Mouse (Mus musculus) midbrain, embryonic 11.5 days (tissue): ENCODE measurements around the gene Ccdc28b. TPM values are rescaled to one million over a fixed set of nuclear protein-coding genes. Genes with fewer than 3 reads are reported as not detected.

Experiments used
- ATAC-seq: fragments of 200-750 bp; cut with Nextera tagmentation; 2 replicates; pipeline ENCODE4 v1.8.0; 2017; ENCODE audit warnings: moderate TSS enrichment, moderate library complexity; ENCODE audit not compliant: low FRiP score
- DNase-seq: peaks from one replicate; pipeline ENCODE4 v3.0.0; 2015; ENCODE audit warnings: low spot score; ENCODE audit errors: missing footprints
- H3K27ac ChIP-seq: fragments of 300-500 bp; sonication (generic); 2 replicates; pipeline ENCODE4 v1.5.1; 2014; ENCODE audit warnings: low read depth, low read length
- H3K27me3 ChIP-seq: fragments of 300-500 bp; sonication (generic); 2 replicates; pipeline ENCODE4 v1.6.1; 2014; ENCODE audit warnings: mild to moderate bottlenecking, low read length, moderate library complexity, mixed read lengths; ENCODE audit not compliant: control insufficient read depth, insufficient read depth
- H3K36me3 ChIP-seq: fragments of 300-500 bp; sonication (generic); 2 replicates; pipeline ENCODE4 v1.6.1; 2014; ENCODE audit warnings: mild to moderate bottlenecking, low read length, moderate library complexity, mixed read lengths; ENCODE audit not compliant: control insufficient read depth, insufficient read depth
- H3K4me1 ChIP-seq: fragments of 300-500 bp; sonication (generic); 2 replicates; pipeline ENCODE4 v1.6.1; 2014; ENCODE audit warnings: low read length; ENCODE audit not compliant: control insufficient read depth, insufficient read depth
- H3K4me2 ChIP-seq: fragments of 300-500 bp; sonication (generic); 2 replicates; pipeline ENCODE4 v1.6.1; 2014; ENCODE audit warnings: mild to moderate bottlenecking, moderate library complexity
- H3K4me3 ChIP-seq: fragments of 300-500 bp; sonication (generic); 2 replicates; pipeline ENCODE4 v1.5.1; 2014; ENCODE audit warnings: low read depth, low read length
- H3K9ac ChIP-seq: fragments of 300-500 bp; sonication (generic); 2 replicates; pipeline ENCODE4 v1.6.1; 2014; ENCODE audit warnings: low read length
- H3K9me3 ChIP-seq: fragments of 300-500 bp; sonication (generic); 2 replicates; pipeline ENCODE4 v1.6.1; 2016; ENCODE audit warnings: low read length; ENCODE audit not compliant: control insufficient read depth
- WGBS: fragments of 180-500 bp; shearing (Covaris S2); extraction: QIAGEN DNeasy Blood & Tissue Kit; methylation state at CpG from one replicate; pipeline ENCODE4 v1.1.7; 2014; 5-methylcytosine and 5-hydroxymethylcytosine counted together
- polyA plus RNA-seq: library from polyadenylated mRNA; unstranded; fragments of >200 nt; fragmentation: Nextera tagmentation; extraction: Ambion mirVana; gene quantifications from 2 replicates; pipeline ENCODE4 v1.2.1, GENCODE M21; 2014

Gene Ccdc28b
- polyA plus RNA-seq, 1 experiment from 2014 or later = 70.0 TPM

DNA sequence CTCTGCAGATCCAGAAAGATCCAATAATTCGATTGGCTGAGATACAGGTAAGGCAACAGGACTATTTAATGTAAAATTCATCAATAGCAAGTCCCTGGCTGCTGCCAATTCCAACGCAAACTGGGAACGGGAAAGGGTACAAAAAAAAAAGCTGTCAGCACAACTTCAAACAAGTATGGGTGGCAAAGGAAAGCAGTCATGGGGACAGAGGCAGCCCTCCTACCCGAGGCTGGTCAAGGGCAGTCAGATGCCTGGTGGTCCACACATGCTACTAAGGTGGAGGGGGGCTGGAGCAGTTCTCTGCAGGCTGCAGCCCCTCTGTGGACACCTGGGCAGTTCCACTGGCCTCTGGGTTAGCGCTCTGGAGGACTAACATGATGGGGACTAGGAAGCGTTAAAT, 2.3 kb upstream of the Ccdc28b start:
- ATAC-seq (no peak), DNase-seq (no peak)
- H3K9me3 ChIP-seq = no peaks in the 10 kb centered on the region
- no peak overlapping the region for H3K4me2 ChIP-seq
- peaks cover 27% of the 10 kb centered on the region for H3K36me3 ChIP-seq
- no peaks in the 10 kb centered on the region for H3K27me3 ChIP-seq
- H3K9ac ChIP-seq = no peak overlapping the region
- H3K27ac ChIP-seq = no peak overlapping the region
- 79% methylated on average over 6 of the region's 6 CpGs for WGBS
- H3K4me3 ChIP-seq = no peak overlapping the region
- H3K4me1 ChIP-seq = peaks cover 24% of the 10 kb centered on the region

DNA sequence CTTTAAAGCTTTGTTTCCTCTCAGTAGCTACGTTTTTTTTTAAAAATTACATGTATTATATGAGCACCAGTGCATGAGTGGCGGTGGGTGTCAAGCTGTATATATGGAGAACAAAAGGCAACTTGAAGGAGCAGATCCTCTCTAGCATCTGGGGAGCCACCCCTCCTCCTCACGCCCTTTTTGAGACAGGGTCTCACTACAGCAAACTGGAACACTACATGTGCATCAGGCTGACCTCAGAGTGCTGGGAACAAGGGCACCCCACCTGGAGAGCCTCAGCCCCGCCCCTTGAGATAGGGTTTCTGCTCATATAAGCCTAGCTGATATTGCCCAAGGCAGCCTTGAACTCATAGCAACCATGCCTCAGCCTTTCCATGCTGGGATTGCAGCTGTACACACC, 1.7 kb upstream of the Ccdc28b start:
- WGBS = 35% methylated on average over 4 of the region's 4 CpGs

DNA sequence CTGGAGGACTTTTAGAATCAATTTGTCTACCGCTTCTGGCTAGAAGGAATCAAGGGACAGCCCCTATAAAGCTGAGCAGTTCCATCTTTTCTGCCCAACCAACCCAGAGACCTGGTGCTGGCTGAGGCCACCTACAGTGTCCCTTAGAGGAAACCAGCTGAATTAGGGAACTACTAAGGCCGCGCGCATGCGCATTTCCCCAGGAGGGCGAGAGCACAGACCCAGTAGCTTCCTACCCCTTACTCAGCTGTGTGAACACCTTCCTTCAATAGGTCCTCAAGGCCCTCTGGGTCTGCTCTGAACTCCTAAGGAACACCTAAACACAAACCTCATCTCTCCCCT, 1.3 kb upstream of the Ccdc28b start:
- H3K9me3 ChIP-seq = no peaks in the 10 kb centered on the region

More for the DNA sequence above, 1.7 kb upstream of the Ccdc28b start:
- ATAC-seq (0 out of 2 replicates have a peak, but pooled peaks have one; percentile 0), DNase-seq (no peak)
- Histone ChIP-seq H3K4me1 (peaks cover 24% of the 10 kb centered on the region), H3K27me3 (no peaks in the 10 kb centered on the region), H3K27ac (no peak overlapping the region), H3K9me3 (no peaks in the 10 kb centered on the region), H3K4me2 (peak overlapping the region; percentile 64), H3K36me3 (peaks cover 26% of the 10 kb centered on the region), H3K4me3 (no peak overlapping the region), H3K9ac (no peak overlapping the region)

DNA sequence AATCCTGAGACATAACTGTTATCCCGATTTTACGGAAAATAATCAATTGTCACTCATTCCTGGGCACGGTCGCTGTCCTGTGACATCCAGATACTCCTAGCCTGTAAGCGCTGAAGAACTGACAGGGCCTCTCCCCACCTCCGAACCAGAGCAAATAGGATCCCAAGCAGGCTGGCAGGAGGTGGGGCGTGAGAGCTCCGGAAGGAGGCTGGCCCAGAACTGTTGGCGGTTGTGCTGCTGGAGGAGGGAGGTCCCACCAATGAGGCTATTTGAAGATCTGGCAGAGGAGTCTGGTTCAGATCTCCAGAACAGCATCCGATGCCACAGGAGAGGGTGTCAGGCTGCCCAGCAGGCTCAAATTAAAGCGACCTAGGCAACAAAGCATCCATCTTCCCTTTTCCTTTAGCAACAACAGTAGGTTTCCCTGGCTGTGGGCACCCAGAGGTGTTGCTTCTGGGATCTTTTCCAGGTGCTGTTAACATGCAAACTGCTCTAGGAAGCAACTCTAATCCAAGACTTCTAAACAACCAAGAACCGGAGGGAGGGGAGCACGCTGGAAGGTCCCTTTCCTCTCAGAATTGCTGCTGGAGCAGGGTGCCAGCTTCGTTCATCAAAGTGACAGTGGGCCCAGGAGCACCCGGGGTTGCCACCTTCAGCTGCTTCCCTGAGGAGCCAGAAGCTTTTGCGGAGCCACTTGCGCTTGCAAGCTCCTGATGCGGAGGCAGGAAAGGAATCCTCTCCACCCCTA, 708 bp upstream of the Ccdc28b start:
- Histone ChIP-seq H3K9me3 (no peaks in the 10 kb centered on the region), H3K36me3 (peaks cover 20% of the 10 kb centered on the region), H3K4me3 (peak overlapping the region; percentile 51), H3K4me2 (peak overlapping the region; percentile 64), H3K27ac (peak overlapping the region; percentile 78), H3K27me3 (no peaks in the 10 kb centered on the region), H3K4me1 (peaks cover 24% of the 10 kb centered on the region), H3K9ac (peak overlapping the region; percentile 70)
- DNase-seq (peak; percentile 95), ATAC-seq (peak; percentile 87)
- WGBS = 1% methylated on average over 18 of the region's 18 CpGs

More for the DNA sequence above, 1.3 kb upstream of the Ccdc28b start:
- peak overlapping the region; percentile 64 for H3K4me2 ChIP-seq
- H3K27me3 ChIP-seq = no peaks in the 10 kb centered on the region
- peak overlapping the region; percentile 51 for H3K4me3 ChIP-seq
- H3K4me1 ChIP-seq = peaks cover 24% of the 10 kb centered on the region
- DNase-seq = peak; percentile 94
- peak; percentile 17; the same call in 1 of the 2 replicates for ATAC-seq
- under 1% methylated on average over 6 of the region's 6 CpGs for WGBS
- H3K27ac ChIP-seq = peak overlapping the region; percentile 78
- H3K9ac ChIP-seq = peak overlapping the region; percentile 70
- H3K36me3 ChIP-seq = peaks cover 23% of the 10 kb centered on the region

GRCm38 (mm10) chr4:129622803-129623535, 778 bp downstream of the Ccdc28b start:
- H3K9me3 ChIP-seq = no peaks in the 10 kb centered on the region
- DNase-seq = no peak
- no peak for ATAC-seq
- peak overlapping the region; percentile 51 for H3K4me3 ChIP-seq
- 20% methylated on average over 8 of the region's 8 CpGs for WGBS
- H3K36me3 ChIP-seq = peaks cover 6% of the 10 kb centered on the region
- peak overlapping the region; percentile 64 for H3K4me2 ChIP-seq
- no peaks in the 10 kb centered on the region for H3K27me3 ChIP-seq
- peaks cover 32% of the 10 kb centered on the region for H3K4me1 ChIP-seq
- peak overlapping the region; percentile 70 for H3K9ac ChIP-seq
- peak overlapping the region; percentile 78 for H3K27ac ChIP-seq

DNA sequence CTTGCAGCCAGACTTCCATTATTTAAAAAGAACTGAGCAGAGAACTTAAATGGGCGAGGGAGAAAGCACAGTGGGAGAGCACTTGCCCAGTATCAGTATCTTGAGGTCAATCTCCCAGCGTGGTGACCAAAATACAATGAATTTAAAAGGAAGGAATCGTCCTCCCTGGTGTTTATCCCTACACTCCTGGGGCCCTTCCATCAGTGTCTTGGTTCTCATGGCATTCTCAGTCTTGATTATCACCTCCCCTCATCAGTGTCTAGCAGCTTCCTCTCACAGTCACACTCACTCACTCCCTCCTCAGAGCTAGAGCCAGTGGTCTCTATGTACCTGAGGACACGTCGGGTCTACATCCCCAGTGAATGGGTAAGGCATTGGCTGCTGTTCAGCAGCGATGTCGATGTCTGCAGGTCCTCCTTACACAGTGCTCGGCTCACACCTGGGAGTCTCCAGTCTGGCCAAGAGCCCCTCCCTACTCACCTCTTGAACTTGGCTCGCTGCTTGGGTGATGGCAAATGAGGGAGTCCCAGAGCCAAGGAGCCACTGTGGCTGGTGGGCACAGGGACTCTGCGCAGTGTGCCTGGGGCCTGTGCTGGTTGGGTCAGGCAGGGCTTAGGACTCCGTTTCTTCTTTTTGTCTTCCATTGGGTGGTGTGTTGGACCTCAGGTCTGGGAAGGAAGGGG, 1.5 kb downstream of the Ccdc28b start:
- H3K9ac ChIP-seq = peak overlapping the region; percentile 70; the same call in 1 of the 2 replicates
- ATAC-seq (no peak), DNase-seq (no peak)
- no peak overlapping the region; the same call in 1 of the 2 replicates for H3K4me3 ChIP-seq
- H3K27ac ChIP-seq = no peak overlapping the region
- peaks cover 3% of the 10 kb centered on the region; the same call in 1 of the 2 replicates for H3K36me3 ChIP-seq
- H3K4me1 ChIP-seq = peaks cover 32% of the 10 kb centered on the region
- H3K9me3 ChIP-seq = no peaks in the 10 kb centered on the region
- WGBS = 79% methylated on average over 11 of the region's 11 CpGs
- no peaks in the 10 kb centered on the region for H3K27me3 ChIP-seq
- H3K4me2 ChIP-seq = peak overlapping the region; percentile 64

DNA sequence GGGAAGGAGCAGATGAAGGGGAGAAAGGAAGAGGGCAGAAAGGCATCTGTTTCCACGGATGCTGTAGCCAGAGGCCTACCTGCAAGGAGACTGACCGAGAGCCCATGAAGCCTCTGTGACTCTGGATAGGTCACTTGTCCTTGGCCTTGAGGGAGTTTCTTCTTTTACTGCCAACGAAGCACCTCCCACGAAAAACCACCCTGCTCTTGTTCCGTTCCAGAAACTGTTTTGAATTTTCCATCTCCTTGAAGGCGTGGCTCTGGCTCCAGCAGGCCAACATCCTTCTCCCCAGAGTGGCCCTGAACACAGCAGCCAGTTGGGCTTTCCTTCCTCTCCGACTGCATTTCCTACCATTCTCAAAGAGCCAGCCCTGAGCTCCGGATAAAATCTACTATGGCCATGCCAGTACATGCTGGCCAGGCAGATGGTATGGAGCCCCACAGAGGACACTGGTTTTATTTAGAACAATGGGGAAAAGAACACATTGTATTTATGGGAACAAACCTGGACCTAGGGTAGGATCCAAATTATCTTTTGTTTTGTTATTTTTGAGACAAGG, 2.4 kb downstream of the Ccdc28b start:
- Histone ChIP-seq H3K4me2 (no peak overlapping the region), H3K27ac (no peak overlapping the region), H3K4me1 (peaks cover 32% of the 10 kb centered on the region), H3K27me3 (no peaks in the 10 kb centered on the region), H3K4me3 (no peak overlapping the region), H3K36me3 (no peaks in the 10 kb centered on the region), H3K9me3 (no peaks in the 10 kb centered on the region), H3K9ac (no peak overlapping the region)
- no peak for DNase-seq
- no peak for ATAC-seq
- 84% methylated on average over 8 of the region's 8 CpGs for WGBS

DNA sequence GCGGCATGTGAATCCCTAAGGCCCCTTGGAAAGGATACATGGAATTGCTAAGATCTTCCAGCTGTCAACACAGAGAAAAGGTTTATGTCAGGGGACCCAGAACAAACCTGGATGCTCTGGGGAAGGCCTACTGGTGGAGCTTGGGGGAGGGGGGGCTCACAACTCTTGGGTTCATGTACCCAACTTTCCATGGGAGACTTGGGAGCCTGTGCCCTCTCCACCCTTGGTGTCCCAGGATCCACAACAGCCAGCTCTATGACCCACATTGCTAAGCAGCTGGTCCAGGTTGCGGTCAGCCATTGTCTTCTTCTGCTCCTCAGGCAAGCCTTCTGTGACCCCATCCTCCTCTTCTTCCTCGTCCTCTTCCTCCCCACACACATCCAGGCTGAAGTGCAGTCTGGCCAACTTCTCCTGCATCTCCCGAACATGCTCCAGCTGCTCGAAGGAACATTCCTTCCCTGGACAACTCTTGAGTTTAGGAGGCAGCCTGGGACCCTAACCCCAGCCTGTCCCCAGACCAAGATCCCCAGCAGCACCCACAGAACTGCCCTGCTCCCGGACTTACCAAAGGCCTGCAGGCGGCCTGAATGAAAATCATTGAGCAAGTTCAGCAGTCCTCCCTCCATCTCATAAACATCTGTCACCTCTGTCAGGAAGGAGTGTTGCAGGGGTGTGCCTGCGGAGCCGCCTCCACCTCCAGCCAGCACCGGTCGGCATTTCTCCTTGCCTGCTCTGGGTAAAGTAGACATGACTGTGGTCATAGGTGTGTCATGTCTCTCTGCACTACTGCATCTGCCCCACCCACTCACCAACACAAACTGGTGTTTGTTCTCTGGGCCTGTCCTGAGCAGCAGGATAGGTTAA, 3.1 kb downstream of the Ccdc28b start:
- Histone ChIP-seq H3K36me3 (no peaks in the 10 kb centered on the region), H3K4me1 (peaks cover 31% of the 10 kb centered on the region), H3K4me2 (no peak overlapping the region), H3K9ac (no peak overlapping the region), H3K4me3 (no peak overlapping the region), H3K27ac (no peak overlapping the region), H3K9me3 (no peaks in the 10 kb centered on the region), H3K27me3 (no peaks in the 10 kb centered on the region)
- WGBS = 91% methylated on average over 11 of the region's 11 CpGs
- DNase-seq = no peak
- no peak for ATAC-seq
